Mouse (Mus musculus): ENCODE results near the gene Clec3b.
A peak's percentile ranks its signal among the peaks of the same experiment; 100 is the strongest.

The Clec3b gene

DNA sequence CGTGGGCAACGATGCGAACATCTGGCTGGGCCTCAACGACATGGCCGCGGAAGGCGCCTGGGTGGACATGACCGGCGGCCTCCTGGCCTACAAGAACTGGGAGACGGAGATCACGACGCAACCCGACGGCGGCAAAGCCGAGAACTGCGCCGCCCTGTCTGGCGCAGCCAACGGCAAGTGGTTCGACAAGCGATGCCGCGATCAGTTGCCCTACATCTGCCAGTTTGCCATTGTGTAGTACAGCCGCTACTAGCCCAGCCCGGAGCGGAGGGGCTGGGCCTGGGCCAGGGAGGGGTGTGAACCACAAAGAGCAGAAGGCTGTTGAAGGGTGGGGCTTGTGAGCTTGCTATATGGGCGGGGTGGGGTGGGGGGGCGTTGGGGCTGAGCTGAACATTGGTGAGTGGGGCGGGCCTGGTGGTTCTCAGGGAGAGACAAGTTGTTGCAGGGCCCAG, 6.2 kb downstream of the Clec3b start:
- DNase-seq = peak; percentile 40

GRCm38 (mm10) chr9:123157699-123158098, 7.0 kb downstream of the Clec3b start:
- DNase-seq = no peak

DNA sequence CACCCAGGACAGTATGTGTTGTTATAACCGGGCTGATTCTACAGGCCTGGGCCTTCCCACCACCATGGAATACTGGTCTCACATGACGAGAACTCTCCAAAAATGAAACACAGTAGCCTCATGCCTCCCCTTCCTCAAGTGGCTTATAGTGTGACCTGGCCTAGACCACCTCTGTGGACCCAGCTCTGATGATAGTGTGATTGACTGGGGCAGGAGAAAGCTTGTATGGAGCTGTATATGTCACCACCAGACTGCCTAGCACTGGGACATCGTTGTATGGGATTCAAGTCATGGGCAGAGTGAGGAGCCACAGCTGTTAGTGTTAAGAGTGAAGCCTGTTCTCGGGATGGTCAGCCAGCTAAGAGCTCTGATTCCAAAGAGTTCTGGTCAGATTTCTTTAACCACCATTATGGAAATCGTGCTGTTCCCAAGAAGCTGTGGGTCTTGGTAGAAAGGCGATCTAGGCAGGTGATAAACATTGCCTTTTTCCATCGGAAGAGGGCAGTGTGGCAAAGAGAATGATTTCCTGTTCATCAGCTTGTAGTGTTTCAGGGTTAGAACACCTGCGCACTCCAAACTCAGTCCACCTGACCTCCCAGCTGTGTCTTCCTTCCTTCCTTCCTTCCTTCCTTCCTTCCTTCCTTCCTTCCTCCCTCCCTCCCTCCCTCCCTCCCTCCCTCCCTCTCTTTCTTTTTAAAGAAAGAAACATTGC, 7.5 kb downstream of the Clec3b start:
- peak; percentile 48 for DNase-seq

- peak; percentile 87 for DNase-seq
Observed at GRCm38 (mm10) chr9:123159330-123159729, 8.6 kb downstream of the Clec3b start.

DNA sequence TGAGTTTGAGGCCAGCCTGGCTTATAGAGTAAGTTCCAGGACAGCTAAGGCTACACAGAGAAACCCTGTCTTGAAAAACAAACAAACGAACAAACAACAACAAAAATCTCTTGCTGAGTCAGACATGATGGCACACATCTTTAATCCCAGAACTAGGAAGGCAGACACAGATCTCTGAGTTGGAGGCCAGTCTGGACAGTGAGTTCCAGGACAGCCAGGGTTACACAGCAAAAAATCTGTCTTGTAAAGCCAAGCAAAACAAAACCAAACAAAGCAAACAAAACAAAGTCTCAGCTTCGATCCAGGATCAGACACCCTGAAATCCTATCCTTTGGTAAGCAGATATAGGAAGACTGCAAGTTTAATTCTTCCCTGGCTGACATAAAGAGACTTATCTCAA, 11.0 kb downstream of the Clec3b start:
- no peak for DNase-seq

- DNase-seq = no peak
Observed at GRCm38 (mm10) chr9:123162985-123163694, 12.4 kb downstream of the Clec3b start.

- peak; percentile 85 for DNase-seq
Observed at GRCm38 (mm10) chr9:123165781-123166443, 15.2 kb downstream of the Clec3b start.

GRCm38 (mm10) chr9:123173760-123174159, 23.0 kb downstream of the Clec3b start:
- no peak for DNase-seq

GRCm38 (mm10) chr9:123174356-123174755, 23.6 kb downstream of the Clec3b start:
- DNase-seq = no peak

GRCm38 (mm10) chr9:123177380-123178048, 26.8 kb downstream of the Clec3b start:
- DNase-seq = no peak

DNA sequence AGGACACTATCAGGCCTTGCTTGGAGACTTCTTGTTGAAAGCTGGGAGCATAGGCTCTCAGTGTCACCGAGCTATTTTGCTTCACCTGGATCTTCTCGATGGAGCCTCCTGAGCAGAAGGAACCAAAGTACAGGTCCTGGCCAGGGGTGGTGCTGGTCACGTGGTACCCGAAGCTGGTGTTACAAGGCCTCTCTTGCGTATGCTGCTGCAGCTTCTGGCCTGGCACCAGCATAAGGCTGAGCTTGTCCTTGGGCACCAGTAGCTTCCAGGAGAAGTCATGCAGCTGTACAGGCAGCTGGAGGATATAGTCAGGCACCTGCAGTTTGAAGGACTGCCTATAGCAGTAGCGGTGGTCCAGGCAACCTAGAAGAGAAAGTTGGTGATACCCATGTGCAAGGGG, 29.3 kb downstream of the Clec3b start:
- peak; percentile 72 for DNase-seq

GRCm38 (mm10) chr9:123183226-123183625, 32.5 kb downstream of the Clec3b start:
- DNase-seq = peak; percentile 89

DNA sequence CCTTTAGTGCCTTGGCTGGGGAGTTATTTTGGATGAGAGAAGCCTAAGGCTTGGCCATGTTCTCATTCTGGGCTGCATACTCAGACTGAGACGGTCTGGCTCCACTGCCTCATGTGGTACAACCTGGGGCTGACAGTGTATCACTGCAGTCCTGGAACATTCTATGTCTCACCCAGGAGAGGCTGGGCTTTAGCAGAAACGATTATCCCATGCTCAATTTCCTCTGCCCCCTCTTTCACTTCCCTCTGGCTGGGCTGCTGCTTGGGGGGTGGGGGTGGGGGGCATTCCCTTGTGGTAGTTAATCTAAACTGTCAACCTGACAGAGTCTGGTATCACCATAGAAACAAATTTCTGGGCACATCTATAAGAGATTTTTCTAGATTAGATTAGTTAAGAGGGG, 34.8 kb downstream of the Clec3b start:
- DNase-seq = no peak

DNA sequence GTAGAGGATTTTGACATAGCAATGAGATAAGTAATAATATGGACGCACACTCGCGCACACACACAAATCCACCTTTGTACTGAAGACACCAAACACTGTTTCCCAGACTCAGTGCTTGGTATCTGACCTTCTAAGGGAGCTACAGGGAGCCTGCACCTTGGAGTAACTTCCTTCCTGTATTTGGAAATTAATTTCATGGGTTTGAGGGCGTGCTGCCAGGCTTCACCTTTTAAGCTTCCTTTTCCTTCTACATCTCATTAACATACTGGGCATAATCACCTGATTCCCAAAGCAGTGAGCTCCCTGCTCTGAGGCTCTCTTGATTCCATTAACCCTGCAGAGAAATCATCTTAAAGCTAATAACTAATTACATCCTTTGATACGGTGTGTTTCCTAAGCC, 35.4 kb downstream of the Clec3b start:
- DNase-seq = no peak

DNA sequence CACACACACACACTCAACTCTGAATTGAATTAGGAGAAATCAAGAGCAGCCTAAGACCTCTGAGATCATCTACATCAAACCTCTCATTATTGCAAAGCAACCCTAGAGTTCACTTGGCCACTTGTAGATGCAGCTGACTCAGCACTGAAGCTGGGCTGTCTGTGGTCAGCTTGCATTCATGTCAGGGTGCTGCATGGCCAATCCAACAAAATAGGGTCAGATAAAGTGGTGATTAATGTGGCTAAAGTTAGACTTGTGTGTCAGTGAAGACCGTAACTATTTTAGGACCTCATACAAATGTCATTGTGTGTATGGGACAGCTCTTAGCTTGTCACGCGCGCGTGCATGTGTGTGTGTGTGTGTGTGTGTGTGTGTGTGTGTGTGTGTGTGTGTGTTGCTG, 36.8 kb downstream of the Clec3b start:
- no peak for DNase-seq

DNA sequence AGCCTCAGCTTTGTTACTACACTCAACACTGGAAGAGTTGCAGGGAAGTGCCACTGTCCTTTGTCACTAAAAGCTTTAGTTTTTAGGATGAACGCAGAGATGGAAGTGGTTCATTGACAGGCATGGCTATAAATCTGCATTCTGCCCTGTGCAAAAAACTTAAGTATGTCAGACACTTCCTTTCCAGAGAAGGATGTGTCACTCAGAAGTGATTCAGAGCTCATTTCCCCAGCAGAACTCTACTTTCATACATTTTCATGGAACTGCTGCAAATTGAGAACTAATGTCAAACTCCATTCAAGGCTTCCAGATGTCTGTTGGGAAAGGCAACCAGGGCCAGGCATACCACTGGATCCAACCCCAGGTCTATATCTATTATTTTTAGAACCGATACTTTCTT, 37.5 kb downstream of the Clec3b start:
- no peak for DNase-seq

DNA sequence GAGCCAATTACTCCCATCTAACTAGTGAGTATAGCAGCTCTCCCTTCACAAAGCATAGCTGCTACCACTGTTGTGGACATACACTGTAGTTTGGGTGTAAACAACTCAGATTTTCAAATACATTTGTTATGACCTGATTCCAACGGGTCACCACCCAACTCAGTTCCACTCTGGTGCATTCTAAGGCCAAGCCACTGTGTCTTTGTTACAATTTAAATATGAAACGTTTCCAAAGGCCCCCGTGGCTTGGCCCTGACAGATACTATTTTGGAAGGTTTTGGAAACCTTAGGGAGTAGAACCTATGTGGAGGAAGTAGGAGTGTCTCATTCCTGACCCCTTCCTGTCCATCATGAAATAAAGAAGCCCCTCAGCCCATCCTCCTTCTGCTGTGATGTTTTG, 49.4 kb downstream of the Clec3b start:
- peak; percentile 73 for DNase-seq

GRCm38 (mm10) chr9:123206526-123206925, 55.8 kb downstream of the Clec3b start:
- DNase-seq = peak; percentile 61

DNA sequence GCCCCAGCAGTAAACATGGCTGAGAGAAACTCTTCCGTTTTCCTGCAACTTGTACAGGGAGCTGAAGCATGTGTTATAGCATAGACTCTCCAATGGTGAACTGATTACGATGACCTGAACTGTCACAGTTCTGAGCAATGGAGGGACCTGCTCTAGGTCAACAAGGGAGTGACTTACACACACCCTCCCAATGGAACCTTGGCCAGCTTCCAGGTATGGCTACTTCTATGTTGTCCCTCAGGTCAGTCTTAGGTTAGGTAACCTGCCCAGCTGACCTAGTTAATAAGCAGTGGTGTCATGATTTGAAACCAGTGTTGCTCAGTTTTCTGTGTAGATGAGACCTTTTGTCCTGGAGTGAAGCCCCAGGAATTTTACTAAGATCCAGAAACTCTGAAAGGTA, 56.2 kb downstream of the Clec3b start:
- peak; percentile 89 for DNase-seq
